Mouse (Mus musculus) limb, embryonic 13.5 days (tissue): ENCODE measurements around the gene Klk9. TPM values are rescaled to one million over a fixed set of nuclear protein-coding genes. Genes with fewer than 3 reads are reported as not detected.

ENCODE experiments used
- ATAC-seq: fragments of 200-750 bp; cut with Nextera tagmentation; 2 replicates; pipeline ENCODE4 v1.8.0; 2017; ENCODE audit warnings: low read depth, moderate number of reproducible peaks, moderate TSS enrichment; ENCODE audit not compliant: low FRiP score
- H3K27ac ChIP-seq: fragments of 300-500 bp; sonication (generic); 2 replicates; pipeline ENCODE4 v1.5.1; 2015; ENCODE audit warnings: inconsistent platforms, mild to moderate bottlenecking, moderate library complexity
- H3K27me3 ChIP-seq: fragments of 300-500 bp; sonication (generic); 2 replicates; pipeline ENCODE4 v1.6.1; 2015; ENCODE audit warnings: mild to moderate bottlenecking, inconsistent platforms
- H3K36me3 ChIP-seq: fragments of 300-500 bp; sonication (generic); 2 replicates; pipeline ENCODE4 v1.6.1; 2015; ENCODE audit warnings: inconsistent platforms, mild to moderate bottlenecking, moderate library complexity
- H3K4me1 ChIP-seq: fragments of 300-500 bp; sonication (generic); 2 replicates; pipeline ENCODE4 v1.6.1; 2015; ENCODE audit warnings: inconsistent platforms
- H3K4me2 ChIP-seq: fragments of 300-500 bp; sonication (generic); replicated peaks from 2 replicates; pipeline ENCODE4 v1.6.1; 2015; ENCODE audit warnings: inconsistent platforms, mild to moderate bottlenecking, moderate library complexity
- H3K4me3 ChIP-seq: fragments of 300-500 bp; sonication (generic); 2 replicates; pipeline ENCODE4 v1.5.1; 2015; ENCODE audit warnings: moderate library complexity, mild to moderate bottlenecking, inconsistent platforms
- H3K9ac ChIP-seq: fragments of 300-500 bp; sonication (generic); 2 replicates; pipeline ENCODE4 v1.6.1; 2015; ENCODE audit warnings: mild to moderate bottlenecking, inconsistent platforms
- H3K9me3 ChIP-seq: fragments of 300-500 bp; sonication (generic); 2 replicates; pipeline ENCODE4 v1.6.1; 2016; ENCODE audit warnings: inconsistent platforms
- WGBS: fragments of 180-500 bp; shearing (Covaris S2); methylation state at CpG from one replicate; pipeline ENCODE4 v1.1.7; 2015; 5-methylcytosine and 5-hydroxymethylcytosine counted together
- polyA plus RNA-seq: library from polyadenylated mRNA; unstranded; fragments of >200 nt; fragmentation: Nextera tagmentation; extraction: Ambion mirVana; gene quantifications from 2 replicates; pipeline ENCODE4 v1.2.1, GENCODE M21; 2015

Klk9 gene
- 0.38 and 0.55 TPM in 2 replicates for polyA plus RNA-seq

- no peak within 1 kb of the TSS for H3K4me3 ChIP-seq
- no peak within 1 kb of the TSS for H3K27ac ChIP-seq
- no peak within 1 kb of the TSS for H3K9ac ChIP-seq
- no peak for ATAC-seq
- H3K4me2 ChIP-seq, result no peak within 1 kb of the TSS
- H3K27me3 ChIP-seq, result peaks cover 32% of the 10 kb centered on the region
- H3K9me3 ChIP-seq, result no peaks in the 10 kb centered on the region
- H3K36me3 ChIP-seq, result no peaks in the 10 kb centered on the region
- WGBS, result 69% methylated on average over 7 of the region's 7 CpGs
- H3K4me1 ChIP-seq, result peaks cover 4% of the 10 kb centered on the region; the same call in 1 of the 2 replicates
Observed at GRCm38 (mm10) chr7:43791591-43791990, at the start of gene Klk9. TSS of gene Klk9 (plus strand) at chr7:43791891.

GRCm38 (mm10) chr7:43747788-43748187 is 43.9 kb upstream of the Klk9 start:
- Histone ChIP-seq H3K4me2 (no peak overlapping the region), H3K4me1 (no peaks in the 10 kb centered on the region), H3K36me3 (no peaks in the 10 kb centered on the region), H3K9me3 (no peaks in the 10 kb centered on the region), H3K27ac (no peak overlapping the region), H3K4me3 (no peak overlapping the region), H3K27me3 (no peaks in the 10 kb centered on the region), H3K9ac (no peak overlapping the region)
- no peak for ATAC-seq
- WGBS, result 75% methylated on average over 1 of the region's 1 CpGs

- H3K4me1 ChIP-seq, result no peaks in the 10 kb centered on the region
Observed at GRCm38 (mm10) chr7:43752806-43753205, 38.9 kb upstream of the Klk9 start.

GRCm38 (mm10) chr7:43766484-43766883 is 25.2 kb upstream of the Klk9 start:
- H3K4me2 ChIP-seq, result no peak overlapping the region
- no peak for ATAC-seq
- no peaks in the 10 kb centered on the region for H3K4me1 ChIP-seq
- H3K27me3 ChIP-seq, result no peaks in the 10 kb centered on the region
- H3K9me3 ChIP-seq, result no peaks in the 10 kb centered on the region
- H3K27ac ChIP-seq, result no peak overlapping the region
- H3K36me3 ChIP-seq, result no peaks in the 10 kb centered on the region
- WGBS, result 69% methylated on average over 8 of the region's 8 CpGs
- H3K4me3 ChIP-seq, result no peak overlapping the region
- no peak overlapping the region for H3K9ac ChIP-seq

More at GRCm38 (mm10) chr7:43752806-43753205, 38.9 kb upstream of the Klk9 start:
- H3K36me3 ChIP-seq, result no peaks in the 10 kb centered on the region
- no peak overlapping the region for H3K27ac ChIP-seq
- no peaks in the 10 kb centered on the region for H3K9me3 ChIP-seq
- no peak overlapping the region for H3K4me3 ChIP-seq
- H3K27me3 ChIP-seq, result no peaks in the 10 kb centered on the region
- H3K4me2 ChIP-seq, result no peak overlapping the region
- 70% methylated on average over 2 of the region's 2 CpGs for WGBS
- H3K9ac ChIP-seq, result no peak overlapping the region
- no peak for ATAC-seq

GRCm38 (mm10) chr7:43768597-43768996 is 23.1 kb upstream of the Klk9 start, which contains the start of gene Klk12:
TSS of gene Klk12 (plus strand) at chr7:43768897.
- H3K36me3 ChIP-seq, result no peaks in the 10 kb centered on the region
- H3K9ac ChIP-seq, result no peak within 1 kb of the TSS
- no peaks in the 10 kb centered on the region for H3K4me1 ChIP-seq
- no peak within 1 kb of the TSS for H3K27ac ChIP-seq
- H3K9me3 ChIP-seq, result no peaks in the 10 kb centered on the region
- H3K4me2 ChIP-seq, result no peak within 1 kb of the TSS
- H3K4me3 ChIP-seq, result no peak within 1 kb of the TSS
- no peaks in the 10 kb centered on the region for H3K27me3 ChIP-seq
- WGBS, result 78% methylated on average over 4 of the region's 4 CpGs
- ATAC-seq, result no peak

- Histone ChIP-seq H3K27me3 (no peaks in the 10 kb centered on the region), H3K9ac (no peak overlapping the region), H3K4me2 (no peak overlapping the region), H3K27ac (no peak overlapping the region), H3K9me3 (no peaks in the 10 kb centered on the region), H3K4me1 (no peaks in the 10 kb centered on the region), H3K36me3 (no peaks in the 10 kb centered on the region), H3K4me3 (no peak overlapping the region)
- WGBS, result 87% methylated on average over 8 of the region's 8 CpGs
- no peak for ATAC-seq
Observed at GRCm38 (mm10) chr7:43769636-43770035, 22.1 kb upstream of the Klk9 start.

- H3K9ac ChIP-seq, result no peak overlapping the region
- no peak overlapping the region for H3K27ac ChIP-seq
- WGBS, result 92% methylated on average over 10 of the region's 10 CpGs
- ATAC-seq, result no peak
- no peak overlapping the region for H3K4me3 ChIP-seq
- no peaks in the 10 kb centered on the region for H3K4me1 ChIP-seq
- no peaks in the 10 kb centered on the region for H3K36me3 ChIP-seq
- no peaks in the 10 kb centered on the region for H3K27me3 ChIP-seq
- no peak overlapping the region for H3K4me2 ChIP-seq
- H3K9me3 ChIP-seq, result no peaks in the 10 kb centered on the region
Observed at GRCm38 (mm10) chr7:43770701-43771100, 21.0 kb upstream of the Klk9 start.

GRCm38 (mm10) chr7:43771916-43772315 is 19.8 kb upstream of the Klk9 start:
- 92% methylated on average over 6 of the region's 6 CpGs for WGBS
- no peak for ATAC-seq
- Histone ChIP-seq H3K4me2 (no peak overlapping the region), H3K36me3 (no peaks in the 10 kb centered on the region), H3K4me3 (no peak overlapping the region), H3K27ac (no peak overlapping the region), H3K9ac (no peak overlapping the region), H3K4me1 (no peaks in the 10 kb centered on the region), H3K9me3 (no peaks in the 10 kb centered on the region), H3K27me3 (no peaks in the 10 kb centered on the region)

GRCm38 (mm10) chr7:43772901-43773300 is 18.8 kb upstream of the Klk9 start:
- no peak for ATAC-seq

GRCm38 (mm10) chr7:43774364-43774763 is 17.3 kb upstream of the Klk9 start, which contains the start of gene Klk11:
TSS of gene Klk11 (plus strand) at chr7:43774604.
- WGBS, result 86% methylated on average over 5 of the region's 5 CpGs
- Histone ChIP-seq H3K36me3 (no peaks in the 10 kb centered on the region), H3K27me3 (no peaks in the 10 kb centered on the region), H3K9ac (no peak within 1 kb of the TSS), H3K4me1 (no peaks in the 10 kb centered on the region), H3K4me3 (no peak within 1 kb of the TSS), H3K9me3 (no peaks in the 10 kb centered on the region), H3K27ac (no peak within 1 kb of the TSS), H3K4me2 (no peak within 1 kb of the TSS)
- ATAC-seq, result no peak

More at GRCm38 (mm10) chr7:43772901-43773300, 18.8 kb upstream of the Klk9 start:
- WGBS, result 78% methylated on average over 3 of the region's 3 CpGs
- Histone ChIP-seq H3K4me1 (no peaks in the 10 kb centered on the region), H3K9ac (no peak overlapping the region), H3K4me2 (no peak overlapping the region), H3K27me3 (no peaks in the 10 kb centered on the region), H3K4me3 (no peak overlapping the region), H3K27ac (no peak overlapping the region), H3K9me3 (no peaks in the 10 kb centered on the region), H3K36me3 (no peaks in the 10 kb centered on the region)

- WGBS, result 60% methylated on average over 6 of the region's 6 CpGs
- ATAC-seq, result no peak
Observed at GRCm38 (mm10) chr7:43774802-43775201, 16.9 kb upstream of the Klk9 start.

GRCm38 (mm10) chr7:43775311-43776057 is 16.2 kb upstream of the Klk9 start:
- ATAC-seq, result no peak

More at GRCm38 (mm10) chr7:43774802-43775201, 16.9 kb upstream of the Klk9 start:
- Histone ChIP-seq H3K4me2 (no peak overlapping the region), H3K9me3 (no peaks in the 10 kb centered on the region), H3K36me3 (no peaks in the 10 kb centered on the region), H3K4me1 (no peaks in the 10 kb centered on the region), H3K27me3 (no peaks in the 10 kb centered on the region), H3K27ac (no peak overlapping the region), H3K4me3 (no peak overlapping the region), H3K9ac (no peak overlapping the region)

GRCm38 (mm10) chr7:43776506-43776905 is 15.2 kb upstream of the Klk9 start:
- no peak for ATAC-seq
- no peaks in the 10 kb centered on the region for H3K27me3 ChIP-seq
- no peak overlapping the region for H3K27ac ChIP-seq
- no peak overlapping the region for H3K9ac ChIP-seq
- no peak overlapping the region for H3K4me2 ChIP-seq
- no peaks in the 10 kb centered on the region for H3K36me3 ChIP-seq
- 80% methylated on average over 5 of the region's 5 CpGs for WGBS
- no peaks in the 10 kb centered on the region for H3K9me3 ChIP-seq
- no peak overlapping the region for H3K4me3 ChIP-seq
- H3K4me1 ChIP-seq, result no peaks in the 10 kb centered on the region

More at GRCm38 (mm10) chr7:43775311-43776057, 16.2 kb upstream of the Klk9 start:
- H3K9ac ChIP-seq, result no peak overlapping the region
- no peak overlapping the region for H3K4me2 ChIP-seq
- H3K36me3 ChIP-seq, result no peaks in the 10 kb centered on the region
- WGBS, result 40% methylated on average over 7 of the region's 7 CpGs
- H3K27ac ChIP-seq, result no peak overlapping the region
- H3K4me3 ChIP-seq, result no peak overlapping the region
- H3K9me3 ChIP-seq, result no peaks in the 10 kb centered on the region
- no peaks in the 10 kb centered on the region for H3K27me3 ChIP-seq
- H3K4me1 ChIP-seq, result no peaks in the 10 kb centered on the region
